Mouse (Mus musculus) heart, postnatal 0 days (tissue): ENCODE results near the gene Tgtp2. TPM values are rescaled to one million over a fixed set of nuclear protein-coding genes. Genes with fewer than 3 reads are reported as not detected.
A peak's percentile ranks its signal among the peaks of the same experiment; 100 is the strongest.

Experiments used
- ATAC-seq: fragments of 200-750 bp; cut with Nextera tagmentation; 2 replicates; pipeline ENCODE4 v1.8.0; 2017; ENCODE audit warnings: low read depth, moderate number of reproducible peaks, moderate library complexity; ENCODE audit not compliant: insufficient read depth
- DNase-seq: peaks from one replicate; pipeline ENCODE4 v3.0.0-alpha.2; 2016; ENCODE audit warnings: low spot score
- H3K27ac ChIP-seq: fragments of 300-500 bp; sonication (generic); 2 replicates; pipeline ENCODE4 v1.5.1; 2014; ENCODE audit warnings: low read depth, mild to moderate bottlenecking
- H3K27me3 ChIP-seq: fragments of 300-500 bp; sonication (generic); 2 replicates; pipeline ENCODE4 v1.6.1; 2014; ENCODE audit warnings: low read length, mixed read lengths; ENCODE audit not compliant: control insufficient read depth, insufficient read depth
- H3K36me3 ChIP-seq: fragments of 300-500 bp; sonication (generic); replicated peaks from 2 replicates; pipeline ENCODE4 v1.6.1; 2014; ENCODE audit warnings: low read length, mixed read lengths; ENCODE audit not compliant: control insufficient read depth, insufficient read depth
- H3K4me1 ChIP-seq: fragments of 300-500 bp; sonication (generic); 2 replicates; pipeline ENCODE4 v1.6.1; 2014; ENCODE audit warnings: antibody characterized with exemption; ENCODE audit not compliant: control insufficient read depth, insufficient read depth
- H3K4me2 ChIP-seq: fragments of 300-500 bp; sonication (generic); 2 replicates; pipeline ENCODE4 v1.6.1; 2014; ENCODE audit warnings: low read depth, mild to moderate bottlenecking, low read length, moderate library complexity
- H3K4me3 ChIP-seq: fragments of 300-500 bp; sonication (generic); 2 replicates; pipeline ENCODE4 v1.5.1; 2014; ENCODE audit warnings: low read depth, low read length
- H3K9ac ChIP-seq: fragments of 300-500 bp; sonication (generic); replicated peaks from 2 replicates; pipeline ENCODE4 v1.6.1; 2014; ENCODE audit warnings: low read depth, low read length, mixed read lengths
- H3K9me3 ChIP-seq: fragments of 300-500 bp; sonication (generic); replicated peaks from 2 replicates; pipeline ENCODE4 v1.6.1; 2016; ENCODE audit warnings: low read length; ENCODE audit not compliant: control insufficient read depth
- CTCF ChIP-seq: IDR thresholded peaks from 2 replicates; pipeline ENCODE4 v1.5.1; 2016; ENCODE audit warnings: antibody characterized with exemption, control low read depth, low read depth
- EP300 ChIP-seq: IDR thresholded peaks from 2 replicates; pipeline ENCODE4 v1.6.1; 2016; ENCODE audit warnings: antibody characterized with exemption, low read depth
- WGBS: fragments of 180-500 bp; shearing (Covaris S2); extraction: QIAGEN DNeasy Blood & Tissue Kit; methylation state at CpG from one replicate; pipeline ENCODE4 v1.1.7; 2014; 5-methylcytosine and 5-hydroxymethylcytosine counted together
- polyA plus RNA-seq: library from polyadenylated mRNA; unstranded; fragments of >200 nt; fragmentation: Nextera tagmentation; extraction: Ambion mirVana; gene quantifications from 2 replicates; pipeline ENCODE4 v1.2.1, GENCODE M21; 2015
- total RNA-seq: library from RNA; depleted of rRNA; stranded (reverse); fragments of >200 nt; gene quantifications from 2 replicates; pipeline ENCODE4 v1.2.3, GENCODE M21; 2014; ENCODE audit warnings: low replicate concordance

Gene Tgtp2
- total and polyA plus RNA-seq, 2 experiments from 2014 or later: 0.08 to 0.36 TPM

DNA sequence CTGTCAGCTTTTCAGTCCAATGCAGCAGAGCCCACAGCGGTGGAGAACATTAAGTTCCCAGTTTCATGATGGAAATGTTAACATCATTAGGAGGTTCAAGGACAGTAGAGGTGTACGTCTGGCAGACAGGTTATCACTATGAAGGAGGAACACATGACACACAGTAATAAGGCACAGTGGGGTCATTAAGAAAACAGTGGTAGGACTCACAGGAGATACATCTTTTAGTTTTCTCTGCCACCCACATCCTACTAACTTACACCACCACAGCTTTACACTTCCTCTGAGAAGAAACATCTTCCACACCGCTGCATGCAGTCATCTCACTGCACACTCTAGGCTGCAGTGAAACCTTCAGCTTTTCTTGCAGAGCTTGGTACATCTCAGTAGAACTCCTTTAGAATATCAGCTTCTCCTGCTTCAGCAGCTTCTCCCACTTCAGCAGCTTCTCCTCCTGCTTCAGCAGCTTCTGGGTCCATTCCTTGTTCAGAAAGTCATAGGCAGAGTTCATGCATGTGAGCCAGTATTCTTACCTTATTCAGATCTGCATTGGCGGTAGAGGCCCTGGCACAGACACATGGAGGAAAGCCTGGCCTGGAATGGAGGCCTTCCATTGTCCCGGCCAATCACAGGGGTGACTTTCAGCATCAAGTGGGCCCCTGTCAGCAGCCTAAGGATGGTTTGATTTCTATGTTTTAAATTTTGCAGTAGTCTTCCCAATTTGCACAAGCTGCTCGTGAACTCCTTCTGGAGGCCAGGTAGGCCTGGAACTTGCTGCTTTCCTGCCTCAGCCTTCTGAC is 30.1 kb upstream of the Tgtp2 start:
- DNase-seq: no peak
- WGBS: 75% methylated on average over 6 of the region's 6 CpGs
- Histone ChIP-seq H3K4me2 (no peak overlapping the region), H3K27ac (peak overlapping the region; percentile 36; the same call in 1 of the 2 replicates), H3K27me3 (no peaks in the 10 kb centered on the region), H3K36me3 (no peaks in the 10 kb centered on the region), H3K4me1 (no peaks in the 10 kb centered on the region), H3K9me3 (no peaks in the 10 kb centered on the region), H3K9ac (no peak overlapping the region), H3K4me3 (no peak overlapping the region)
- no peak for ATAC-seq
- no peak for TF ChIP-seq EP300
- TF ChIP-seq CTCF: no peak

- Histone ChIP-seq H3K4me3 (no peak overlapping the region), H3K4me2 (no peak overlapping the region), H3K27ac (no peak overlapping the region), H3K4me1 (no peaks in the 10 kb centered on the region), H3K36me3 (no peaks in the 10 kb centered on the region), H3K27me3 (no peaks in the 10 kb centered on the region), H3K9me3 (no peaks in the 10 kb centered on the region), H3K9ac (no peak overlapping the region)
- ATAC-seq (no peak), DNase-seq (no peak)
- 63% methylated on average over 2 of the region's 2 CpGs for WGBS
- TF ChIP-seq CTCF: no peak
- TF ChIP-seq EP300: no peak
Measured at GRCm38 (mm10) chr11:49092786-49093185, 28.8 kb upstream of the Tgtp2 start.

DNA sequence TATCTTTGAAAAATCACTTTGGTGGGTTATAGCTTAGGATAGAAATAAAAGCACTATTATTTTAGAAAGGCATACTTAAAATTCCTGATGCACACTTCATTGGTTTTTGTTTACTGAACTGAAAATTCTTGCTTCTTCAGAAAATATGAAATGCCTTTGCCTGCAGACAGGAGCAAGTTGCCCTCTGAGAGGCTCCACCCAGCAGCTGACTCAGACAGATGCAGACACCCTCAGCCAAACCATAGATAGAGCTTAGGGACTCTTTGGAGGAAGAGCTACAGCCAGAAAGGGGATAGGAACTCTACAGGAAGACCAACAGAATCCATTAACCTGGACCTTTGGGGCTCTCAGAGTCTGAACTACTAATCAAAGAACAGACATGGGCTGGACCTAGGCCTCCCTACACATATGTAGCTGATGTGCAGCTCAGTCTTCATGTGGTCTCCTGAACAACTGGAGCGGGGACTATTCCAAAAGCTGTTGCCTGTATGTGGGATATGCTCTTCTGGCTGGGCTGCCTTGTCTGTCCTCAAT is 28.1 kb upstream of the Tgtp2 start:
- Histone ChIP-seq H3K27ac (no peak overlapping the region), H3K9ac (no peak overlapping the region), H3K36me3 (no peaks in the 10 kb centered on the region), H3K9me3 (no peaks in the 10 kb centered on the region), H3K4me3 (no peak overlapping the region), H3K27me3 (no peaks in the 10 kb centered on the region), H3K4me2 (no peak overlapping the region), H3K4me1 (no peaks in the 10 kb centered on the region)
- no peak for TF ChIP-seq CTCF
- TF ChIP-seq EP300: no peak
- 91% methylated on average over 1 of the region's 1 CpGs for WGBS
- no peak for DNase-seq
- ATAC-seq: no peak

GRCm38 (mm10) chr11:49091171-49091570 is 27.2 kb upstream of the Tgtp2 start:
- Histone ChIP-seq H3K9me3 (no peaks in the 10 kb centered on the region), H3K36me3 (no peaks in the 10 kb centered on the region), H3K4me3 (no peak overlapping the region), H3K9ac (no peak overlapping the region), H3K27me3 (no peaks in the 10 kb centered on the region), H3K4me1 (no peaks in the 10 kb centered on the region), H3K27ac (no peak overlapping the region), H3K4me2 (no peak overlapping the region)
- TF ChIP-seq CTCF (no peak), EP300 (no peak)
- DNase-seq (no peak), ATAC-seq (no peak)
- WGBS: 52% methylated on average over 4 of the region's 4 CpGs

DNA sequence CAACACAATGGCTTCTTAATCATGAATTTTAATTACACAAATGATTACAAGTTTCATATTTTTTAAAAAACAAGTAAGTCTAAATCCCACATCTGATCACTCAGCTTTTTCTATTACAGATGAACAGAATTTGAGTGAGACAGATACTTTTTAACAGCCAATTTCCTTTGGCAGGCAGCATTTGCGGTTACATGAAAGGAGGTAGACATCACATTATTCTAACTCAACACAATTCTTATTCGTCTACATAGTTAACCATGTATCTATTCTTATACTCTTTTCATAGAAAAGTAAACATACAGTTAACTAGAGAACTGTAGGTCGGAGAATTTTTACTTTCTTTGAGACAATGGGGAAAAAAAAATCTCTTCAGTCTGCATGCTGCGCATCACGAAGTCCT is 26.5 kb upstream of the Tgtp2 start:
- H3K4me3 ChIP-seq: no peak overlapping the region
- H3K27ac ChIP-seq: no peak overlapping the region
- 82% methylated on average over 5 of the region's 5 CpGs for WGBS
- no peaks in the 10 kb centered on the region for H3K4me1 ChIP-seq
- no peak for DNase-seq
- H3K9ac ChIP-seq: no peak overlapping the region
- no peak for ATAC-seq
- no peaks in the 10 kb centered on the region for H3K27me3 ChIP-seq
- TF ChIP-seq CTCF: no peak
- TF ChIP-seq EP300: no peak
- H3K4me2 ChIP-seq: no peak overlapping the region
- H3K9me3 ChIP-seq: no peaks in the 10 kb centered on the region
- no peaks in the 10 kb centered on the region for H3K36me3 ChIP-seq
